Mouse (Mus musculus) gastrocnemius, postnatal 25 days (tissue): Measurements from ENCODE around the gene Teddm2. TPM values are rescaled to one million over a fixed set of nuclear protein-coding genes. Genes with fewer than 3 reads are reported as not detected.

Experiments
- DNase-seq: peaks from one replicate; pipeline ENCODE4 v3.0.0; 2022
- long read RNA-seq, 2 experiments: library from polyadenylated mRNA; stranded (forward); transcript quantifications; one replicate each; pipeline ENCODE4 v2.0.0; 2021
- total RNA-seq, 2 experiments: library from RNA; stranded (reverse); gene quantifications; 1 replicate in 1 of 2; 2 replicates in 1 of 2; pipeline ENCODE4 v1.2.3; 2021

Gene Teddm2
- total RNA-seq, result 1 to 10 TPM; 1.6 to 2.3 TPM
- long read RNA-seq, experiment 1, partial matches to known transcripts, result 0 of 1 reads
- long read RNA-seq, experiment 1, other reads (novel, unspliced or antisense), result 1 of 1 reads
- long read RNA-seq, experiment 2, partial matches to known transcripts, result 0 of 1 reads
- long read RNA-seq, experiment 2, other reads (novel, unspliced or antisense), result 0 of 1 reads

DNA sequence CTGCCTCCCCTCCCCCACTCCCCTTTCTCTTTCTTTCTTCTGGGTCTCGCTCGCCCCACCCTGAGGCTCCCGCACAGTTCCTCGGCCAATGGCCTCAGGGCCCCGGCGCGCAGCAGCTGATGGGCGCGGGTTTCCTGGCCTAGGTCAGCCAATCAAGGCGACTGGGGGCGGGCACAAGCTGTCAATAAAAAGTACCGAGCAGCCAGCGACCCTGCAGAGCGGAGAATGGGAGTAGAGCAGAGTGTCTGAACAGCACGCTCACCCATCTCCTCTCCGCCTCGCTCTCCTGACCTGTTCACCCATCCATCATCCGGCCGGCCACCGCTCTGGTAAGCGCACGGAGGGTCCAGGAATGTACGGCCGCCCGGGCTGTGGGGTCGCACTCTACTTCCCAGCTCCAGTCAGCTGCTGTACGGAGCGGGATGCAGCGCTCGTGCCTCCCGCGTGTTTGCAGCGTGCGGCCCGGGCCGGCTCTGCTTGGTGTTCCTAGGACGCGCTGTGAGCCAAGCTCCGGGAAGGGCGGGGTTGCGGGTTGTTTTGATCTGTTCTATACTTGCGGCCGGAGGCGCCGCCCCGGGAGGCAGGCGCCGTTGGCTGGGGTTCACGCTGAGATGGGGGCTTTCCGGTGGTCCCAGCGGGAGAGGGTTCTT is at the start of gene Teddm2, which contains the start of gene Glul:
Gene Teddm2, minus strand, starts transcription at position 498 of the 650 bp plus-strand sequence.
Gene Glul, plus strand, starts transcription at position 214 of the 650 bp plus-strand sequence.
- DNase-seq, result peak; percentile 98

DNA sequence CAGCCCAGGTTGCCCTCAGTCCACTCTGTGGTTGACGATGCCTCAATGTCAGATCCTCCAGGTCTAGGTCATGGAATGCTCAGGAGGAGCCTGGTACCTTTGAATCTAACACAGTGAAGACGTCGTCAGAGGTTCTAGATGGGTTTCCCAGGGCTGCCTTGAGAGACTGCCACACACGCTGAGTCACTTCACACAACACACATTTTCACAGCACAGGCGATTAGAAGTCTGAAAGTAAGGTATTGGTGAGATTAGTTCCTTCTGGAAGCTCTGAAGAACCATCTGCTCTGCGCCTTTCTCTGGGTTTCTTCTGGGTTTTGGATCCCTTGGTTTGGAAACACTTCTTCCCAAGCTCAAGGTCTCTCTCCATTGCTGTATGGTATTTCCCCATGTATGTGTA is 47.8 kb upstream of the Teddm2 start:
- no peak for DNase-seq

DNA sequence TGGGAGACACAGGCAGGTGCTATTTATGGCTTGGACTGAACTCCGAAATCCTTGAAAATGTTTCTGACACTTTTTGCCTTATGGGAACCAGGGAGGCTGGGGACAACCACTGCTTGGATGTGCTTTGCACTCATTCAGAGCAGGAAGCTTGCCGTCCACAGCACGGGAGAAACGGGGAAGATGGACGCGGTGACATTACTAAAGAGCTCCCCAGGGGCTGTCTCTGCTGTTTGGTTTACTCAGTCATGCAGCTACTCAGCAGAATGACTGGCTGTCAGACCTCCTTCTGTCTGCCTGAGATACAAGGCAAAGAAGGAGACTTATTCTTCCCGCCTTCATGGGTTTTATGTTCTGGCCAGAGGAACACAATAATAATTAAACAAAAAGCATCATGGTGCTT is 46.9 kb upstream of the Teddm2 start:
- DNase-seq, result no peak

DNA sequence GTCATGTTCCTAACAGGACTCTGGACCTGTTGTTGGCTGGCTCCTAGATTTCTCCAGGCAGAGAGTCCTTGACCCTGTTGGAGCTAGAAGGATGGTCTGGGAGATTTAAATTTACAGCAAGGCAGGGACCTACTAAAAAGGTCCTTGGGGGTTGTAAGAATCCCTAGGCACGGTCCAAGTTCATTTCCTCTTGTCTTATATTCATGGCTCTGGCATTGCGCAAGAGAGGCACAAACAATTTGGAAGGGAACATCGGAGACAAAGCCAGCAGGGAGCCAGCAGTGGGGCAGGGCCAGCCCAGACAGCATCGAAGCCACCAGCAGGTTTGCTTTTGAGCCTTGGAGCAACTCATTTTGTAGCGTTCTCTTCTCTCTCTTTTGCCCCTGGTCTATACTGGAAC is 45.2 kb upstream of the Teddm2 start:
- no peak for DNase-seq

DNA sequence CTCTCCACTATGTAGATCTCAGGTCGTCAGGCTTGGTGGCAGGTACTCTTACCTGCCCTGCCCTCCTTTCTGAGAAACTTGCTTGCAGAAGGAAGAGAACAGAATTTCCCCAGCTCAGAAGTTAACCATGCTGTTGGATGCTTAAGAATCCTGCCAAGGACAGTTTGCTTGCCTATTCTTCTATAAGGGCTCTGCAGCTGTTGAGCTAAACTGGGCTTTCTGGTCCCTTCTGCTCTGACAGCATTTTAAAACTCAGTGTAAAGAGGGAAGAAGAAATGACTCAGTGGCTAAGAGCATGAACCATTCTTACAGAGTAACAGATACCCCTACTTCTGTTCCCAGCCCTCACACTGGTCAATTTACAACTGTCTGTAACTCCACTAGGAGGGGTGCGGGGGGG is 41.0 kb upstream of the Teddm2 start:
- DNase-seq, result no peak

DNA sequence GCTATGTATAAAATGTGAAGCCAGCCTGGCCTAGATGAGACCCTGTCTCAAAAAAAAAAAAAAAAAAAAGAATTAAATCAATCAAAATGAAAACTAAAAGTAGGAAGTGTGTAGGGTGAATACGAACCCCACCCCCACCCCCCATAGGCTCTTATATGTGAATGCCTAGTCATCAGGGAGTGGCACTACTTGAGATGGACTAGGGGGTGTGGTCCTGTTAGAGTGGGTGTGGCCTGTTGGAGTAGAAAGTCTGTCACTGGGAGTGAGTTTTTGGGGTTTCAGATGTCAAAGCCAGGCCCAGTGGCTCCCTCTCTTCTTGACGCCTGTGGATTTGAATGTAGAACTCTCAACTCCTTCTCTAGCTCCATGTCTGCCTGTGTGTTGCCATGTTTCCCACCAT is 37.0 kb upstream of the Teddm2 start:
- no peak for DNase-seq

DNA sequence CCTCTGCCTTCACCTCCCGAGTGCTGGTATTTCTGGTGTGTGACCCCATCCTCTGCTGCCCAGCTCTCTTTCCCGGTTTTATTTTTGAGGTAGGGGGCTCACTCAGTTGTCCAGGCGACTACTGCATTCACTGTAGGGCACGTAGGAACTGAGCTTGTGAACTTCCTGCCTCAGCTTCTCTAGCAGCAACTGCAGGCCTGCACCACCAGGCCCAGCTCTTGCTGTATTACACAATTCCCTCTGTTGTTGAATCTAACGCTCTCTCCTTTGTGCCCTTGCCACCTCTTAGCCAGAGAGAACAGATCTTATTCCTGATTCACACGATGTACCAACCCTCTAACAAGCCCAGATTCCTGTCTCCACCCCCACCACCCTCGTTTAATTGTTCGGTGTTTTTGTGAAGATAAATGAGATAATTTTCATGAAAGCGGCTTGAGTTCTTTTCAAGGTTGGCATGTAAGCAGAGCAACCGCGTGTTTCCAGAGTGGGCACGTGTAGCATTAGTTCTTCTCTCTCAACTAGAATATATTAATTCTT is 35.9 kb upstream of the Teddm2 start:
- DNase-seq, result no peak

DNA sequence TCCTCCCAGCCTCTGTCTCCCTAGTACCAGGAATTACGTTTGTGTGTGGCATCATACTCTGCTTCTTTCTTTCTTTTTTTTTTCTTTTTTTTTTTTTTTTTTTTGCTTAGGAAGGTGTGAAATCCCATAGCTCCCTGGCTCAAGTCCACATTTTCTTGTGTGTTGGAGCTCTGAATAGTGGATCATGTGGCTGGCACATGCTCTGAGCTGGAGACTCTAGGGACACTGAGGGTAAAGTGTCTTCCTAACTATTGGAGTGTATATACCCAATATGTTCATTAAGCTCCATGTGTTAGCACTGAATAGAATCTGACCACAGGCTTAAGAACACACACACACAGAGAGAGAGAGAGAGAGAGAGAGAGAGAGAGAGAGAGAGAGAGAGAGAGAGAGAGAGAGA is 33.7 kb upstream of the Teddm2 start:
- no peak for DNase-seq

DNA sequence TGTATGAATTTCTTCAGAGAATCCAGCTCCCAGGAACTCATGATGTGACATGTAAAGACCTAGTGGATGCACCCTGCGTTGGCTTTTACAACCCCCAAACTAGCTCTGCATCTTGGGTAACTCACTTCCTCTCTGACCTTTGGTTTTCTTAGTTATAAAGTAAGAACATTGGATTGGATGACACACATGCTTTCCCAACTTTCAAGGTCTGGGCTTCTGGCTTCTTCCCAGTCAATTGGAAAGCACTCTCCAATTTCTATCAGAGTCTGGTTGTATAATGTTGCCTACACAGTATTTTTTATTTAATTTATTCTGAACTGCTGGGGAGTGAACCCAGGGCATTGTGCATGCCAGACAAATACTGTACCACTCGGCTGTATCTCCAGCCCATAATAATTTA is 30.4 kb upstream of the Teddm2 start:
- no peak for DNase-seq

DNA sequence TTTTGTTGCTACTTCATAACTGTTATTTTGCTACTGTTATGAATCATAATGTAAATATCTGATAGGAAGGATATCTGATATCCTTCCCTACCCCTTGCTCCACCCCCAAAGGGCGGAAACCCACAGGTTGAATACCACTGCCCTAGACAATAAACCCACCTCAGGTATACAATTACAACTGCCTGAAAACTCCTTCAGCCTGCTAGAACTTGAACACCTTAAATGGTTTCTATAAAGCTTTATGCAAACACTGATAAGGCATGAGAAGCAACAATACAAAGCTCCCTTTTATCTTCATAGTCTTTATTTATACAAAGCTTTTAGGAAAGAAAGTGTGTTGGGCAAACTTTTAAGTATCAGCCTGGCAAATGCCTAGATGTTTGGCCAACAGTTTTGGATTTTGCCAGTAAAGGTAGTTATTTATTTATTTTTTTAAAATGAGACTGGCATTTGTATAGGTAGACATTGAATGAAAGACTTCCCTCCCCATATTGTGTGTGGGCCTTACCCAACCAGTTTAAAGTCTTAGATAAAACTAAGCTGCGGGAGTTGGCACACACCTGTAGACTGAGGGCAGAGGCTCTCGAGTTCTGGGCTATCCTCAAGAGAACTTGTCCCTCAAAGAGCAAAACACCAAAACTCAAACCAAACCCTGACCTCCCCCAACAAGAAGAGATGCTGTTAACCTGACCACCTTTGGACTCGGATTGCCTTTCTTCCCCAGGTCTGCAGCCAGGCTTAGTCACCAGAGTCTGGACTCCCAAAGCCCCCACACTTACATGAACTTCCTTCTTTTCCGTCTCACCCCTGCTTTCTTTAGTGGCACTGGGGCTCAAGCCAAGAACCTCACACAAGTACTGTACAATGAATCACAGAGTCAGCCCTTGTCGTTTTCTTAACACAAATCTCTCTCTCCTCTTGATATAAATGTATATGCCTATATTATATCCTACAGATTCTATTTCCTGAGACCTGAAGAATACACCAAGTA is 24.7 kb upstream of the Teddm2 start:
- DNase-seq, result no peak

DNA sequence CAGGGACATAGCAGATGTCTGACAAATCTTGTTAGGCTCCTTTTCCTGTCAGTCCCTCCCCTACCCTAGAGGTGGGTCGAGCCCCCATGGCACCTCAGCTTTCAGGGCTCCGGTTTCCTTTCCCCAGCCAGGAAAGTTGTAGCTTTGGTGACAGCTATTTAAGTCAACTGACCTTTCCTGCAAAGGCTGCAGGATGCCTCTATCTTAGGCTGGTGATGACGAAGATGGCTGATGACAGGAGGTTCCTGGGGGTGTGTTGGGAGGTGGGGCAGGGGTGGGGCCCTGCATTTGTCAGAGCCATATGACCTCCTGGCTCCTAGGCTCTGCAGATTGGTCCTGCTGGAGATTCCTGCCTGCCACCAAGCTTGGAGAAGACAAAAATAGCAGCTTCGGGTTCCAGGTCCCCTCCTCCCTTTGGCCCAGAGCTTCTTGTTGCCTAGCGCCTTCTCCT is 22.6 kb upstream of the Teddm2 start:
- DNase-seq, result peak; percentile 92

DNA sequence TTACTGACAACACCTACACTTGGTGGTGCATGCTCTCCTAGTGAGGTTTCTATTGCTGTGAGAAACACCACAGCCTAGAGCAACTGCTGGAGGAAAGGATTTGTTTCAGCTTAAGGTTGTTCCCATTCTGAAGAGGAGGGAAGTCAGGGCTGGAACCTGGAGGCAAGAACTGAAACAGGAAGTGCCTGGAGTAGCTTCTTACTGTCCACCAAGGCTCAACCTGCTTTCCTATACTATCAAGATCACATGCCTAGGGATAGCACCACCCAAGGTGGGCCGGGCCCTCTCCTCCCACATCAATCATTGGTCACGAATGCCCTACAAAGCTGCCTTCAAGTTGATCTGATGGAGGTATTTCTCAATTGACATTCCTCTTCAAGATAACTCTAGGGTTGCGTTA is 21.6 kb upstream of the Teddm2 start:
- DNase-seq, result no peak

DNA sequence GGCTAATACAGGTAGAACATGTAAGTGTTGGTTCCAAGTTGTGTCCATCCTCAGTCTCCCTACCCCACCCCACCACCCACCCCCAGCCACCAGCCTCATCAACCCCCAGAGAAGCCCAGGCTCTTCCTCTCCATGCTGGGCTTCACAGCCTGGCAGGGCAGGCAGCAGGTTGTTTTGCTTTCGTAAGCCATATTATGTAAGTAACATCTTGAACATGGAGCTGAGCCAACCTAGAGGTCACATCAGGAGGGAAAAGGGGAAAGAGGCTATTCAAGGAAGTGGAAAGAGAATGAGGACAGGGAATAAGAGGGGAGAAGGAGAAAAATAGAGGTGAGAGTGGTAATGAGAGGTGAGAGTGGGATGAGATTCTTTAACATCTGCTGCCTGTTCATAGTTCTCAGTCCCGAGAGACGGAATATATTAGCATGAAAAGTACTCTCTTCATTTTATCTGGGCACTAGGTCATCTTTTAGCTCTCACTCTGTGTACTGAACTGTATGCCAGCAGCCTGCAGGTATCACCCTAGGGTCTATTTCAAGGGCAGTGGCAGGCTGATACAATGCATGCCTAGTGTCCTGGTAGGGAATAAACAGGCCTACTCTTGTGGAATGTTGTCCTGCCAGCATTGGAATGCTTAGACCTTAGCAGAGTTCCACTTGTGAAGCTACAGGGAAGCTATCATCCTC is 18.6 kb upstream of the Teddm2 start:
- no peak for DNase-seq

DNA sequence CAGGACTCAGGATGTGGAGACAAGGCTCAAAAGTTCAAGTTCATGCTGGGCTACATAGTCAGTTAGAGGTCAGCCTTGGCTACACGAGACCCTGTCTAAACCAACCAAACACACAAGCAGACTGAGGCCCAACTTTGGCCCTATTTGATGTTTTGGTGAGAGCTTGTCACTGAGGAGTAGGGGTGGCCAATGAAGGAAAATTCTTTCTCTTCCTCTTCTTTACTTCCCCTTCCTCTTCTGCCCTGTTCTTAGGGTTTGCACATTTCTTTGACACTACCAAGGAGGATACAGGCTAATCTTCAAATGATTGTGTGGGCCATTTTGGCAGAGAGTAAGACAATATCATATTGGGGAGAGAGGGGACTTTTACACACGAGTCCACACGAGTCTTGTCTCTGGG is 13.8 kb upstream of the Teddm2 start:
- DNase-seq, result no peak

DNA sequence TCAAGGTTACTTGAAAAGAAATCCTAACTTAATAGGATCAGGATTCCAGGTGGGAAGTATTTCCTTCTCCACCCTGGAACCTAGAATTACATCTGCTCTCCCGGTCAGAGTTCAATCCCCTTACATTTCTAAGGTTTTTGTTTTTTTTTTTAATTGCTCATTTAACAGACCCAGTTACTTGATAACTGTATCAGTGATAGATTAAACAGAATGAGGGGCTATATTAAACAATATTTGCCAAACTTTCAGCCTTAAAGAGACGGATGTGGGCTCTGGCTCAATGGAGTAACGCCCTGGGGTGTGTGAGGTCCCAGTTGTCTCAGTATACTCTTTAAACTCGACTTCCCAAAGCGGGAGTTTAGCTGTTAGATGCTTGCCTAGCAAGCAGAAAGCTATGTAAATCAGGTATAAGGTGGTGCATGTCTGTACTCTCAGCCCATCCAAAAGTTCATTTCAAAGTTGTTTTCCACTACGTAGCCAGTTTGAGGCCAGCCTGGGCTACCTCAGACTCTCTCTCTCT is 11.3 kb upstream of the Teddm2 start:
- DNase-seq, result no peak

DNA sequence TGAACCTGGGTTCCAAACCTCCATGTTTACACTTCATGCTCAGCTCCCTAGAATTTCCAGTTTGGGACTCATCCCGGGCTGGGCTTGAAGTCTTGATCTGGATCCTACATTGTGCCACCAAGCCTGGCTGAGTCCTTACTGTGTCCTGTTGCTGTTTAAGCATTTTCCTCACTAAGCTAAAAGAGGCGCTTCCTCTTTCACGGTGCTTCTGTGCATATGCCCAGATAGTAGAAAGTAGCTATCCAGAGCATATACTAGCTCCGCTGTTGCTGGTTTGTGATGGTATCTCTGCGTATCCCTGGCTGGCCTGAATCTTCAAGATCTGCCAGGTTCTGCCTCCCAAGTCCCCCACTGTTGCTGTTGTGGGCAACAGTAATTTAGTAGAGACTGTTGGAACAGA is 10.4 kb upstream of the Teddm2 start:
- DNase-seq, result no peak

DNA sequence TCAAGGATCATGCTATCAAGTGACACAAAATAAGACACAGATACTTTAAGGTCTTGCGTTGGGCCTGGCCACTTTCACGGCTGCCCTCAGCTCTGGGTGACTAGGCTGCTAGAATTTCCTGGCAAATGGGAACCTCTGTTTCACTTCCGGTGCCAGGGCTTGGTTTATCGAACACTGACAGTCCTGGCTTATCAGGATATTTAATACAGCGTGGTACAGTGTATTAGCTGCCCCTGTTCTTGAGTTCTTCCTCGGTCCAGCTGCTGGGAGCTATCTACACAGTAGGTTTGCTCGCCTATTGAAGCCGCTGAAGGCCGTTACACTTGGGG is 9.9 kb upstream of the Teddm2 start:
- no peak for DNase-seq

DNA sequence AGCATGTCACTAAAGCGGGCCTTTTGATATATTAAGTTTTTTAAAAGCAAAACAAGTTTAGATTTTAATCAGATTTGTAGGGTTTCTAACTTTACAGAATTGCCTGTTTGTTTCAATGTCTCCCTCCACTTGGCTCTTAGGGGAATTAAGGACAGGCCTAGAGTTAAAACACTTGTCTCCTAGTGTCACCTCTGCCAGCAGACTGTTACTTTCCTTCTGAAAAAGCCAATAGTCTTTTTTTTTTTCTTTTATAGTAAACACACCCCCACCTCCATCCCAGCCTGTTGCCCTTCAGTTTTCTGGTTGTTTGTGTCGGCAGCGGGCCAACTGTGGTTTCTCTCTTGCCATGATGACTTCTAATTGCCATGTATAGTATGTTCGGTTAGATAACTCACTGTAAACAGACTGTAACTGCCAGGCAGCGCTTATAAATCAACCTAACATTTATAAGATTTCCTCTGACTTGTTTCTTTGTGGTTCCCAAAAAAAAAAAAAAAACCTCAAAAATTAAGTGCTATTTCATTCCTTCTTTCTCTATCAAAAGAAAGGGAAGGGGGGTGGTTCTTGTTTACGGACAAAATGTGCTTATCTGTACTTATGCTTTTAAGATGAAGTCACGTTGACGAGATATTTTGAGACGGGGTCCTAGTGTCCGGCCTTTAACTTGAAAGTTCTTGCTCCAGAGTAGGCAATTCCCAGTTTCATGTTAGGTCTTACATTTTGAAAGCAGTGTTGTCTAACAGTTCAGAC is 9.4 kb upstream of the Teddm2 start:
- DNase-seq, result no peak

DNA sequence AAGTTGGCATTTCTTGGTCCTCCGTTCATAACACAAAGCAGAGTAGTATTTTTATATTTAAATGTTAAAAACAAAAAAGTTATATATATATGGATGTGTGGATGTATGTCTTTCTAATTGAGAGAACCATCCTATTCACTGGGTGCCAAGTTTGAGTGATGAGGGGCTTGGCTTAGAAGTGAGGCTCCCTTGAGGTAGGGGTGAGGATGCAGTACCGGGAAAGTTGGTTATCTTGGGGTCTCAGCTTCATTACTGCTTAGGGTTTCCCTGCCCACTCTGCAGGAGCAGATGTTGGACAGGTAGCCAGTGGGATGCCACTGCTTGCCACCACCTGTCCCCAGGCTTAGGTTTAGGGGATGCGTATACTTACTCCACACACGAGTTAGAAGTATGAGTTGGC is 8.7 kb upstream of the Teddm2 start:
- DNase-seq, result no peak

DNA sequence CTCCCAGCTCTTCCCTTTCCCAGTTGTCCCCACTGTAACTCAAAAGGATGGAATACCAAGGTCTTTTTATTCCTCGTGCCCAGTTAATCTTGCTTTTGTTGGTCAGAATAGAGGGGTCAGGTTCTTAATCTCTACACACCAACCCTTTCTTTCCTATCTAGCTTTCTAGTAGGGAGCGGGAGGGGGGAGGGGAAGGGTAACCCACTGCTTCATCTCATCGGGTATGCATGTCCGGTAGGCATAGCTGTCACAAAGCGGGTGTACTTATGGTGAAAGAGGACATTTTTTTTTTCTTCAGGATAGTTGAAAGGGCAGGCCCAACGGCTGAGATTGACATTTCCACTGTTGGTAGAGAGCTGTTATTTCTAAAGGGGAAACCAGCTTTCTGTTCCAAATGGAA is 8.2 kb upstream of the Teddm2 start:
- DNase-seq, result no peak

DNA sequence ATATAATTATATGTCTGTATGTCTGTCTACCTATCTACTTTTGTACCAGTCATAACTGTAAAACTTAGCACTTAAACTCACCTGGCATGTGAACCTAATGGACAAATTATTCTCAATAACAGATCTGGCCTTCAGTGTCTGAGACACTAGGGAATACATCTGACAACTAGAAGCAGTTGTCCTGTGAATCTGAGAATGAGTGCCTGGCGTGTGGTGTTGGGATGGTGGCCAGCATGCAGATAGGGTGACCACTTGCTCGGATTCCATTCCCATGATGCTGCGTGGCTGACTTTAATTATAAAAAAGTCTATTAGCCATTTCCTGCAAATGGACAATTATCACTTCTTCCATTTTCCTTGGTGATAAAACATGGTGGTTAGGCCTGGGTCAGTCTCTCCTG is 5.9 kb upstream of the Teddm2 start:
- DNase-seq, result no peak
